Mouse (Mus musculus) midbrain, postnatal 0 days (tissue): ENCODE measurements around the gene AC161166.1. TPM values are rescaled to one million over a fixed set of nuclear protein-coding genes. Genes with fewer than 3 reads are reported as not detected.

Experiments used
- ATAC-seq: fragments of 200-750 bp; cut with Nextera tagmentation; 2 replicates; pipeline ENCODE4 v1.8.0; 2017; ENCODE audit warnings: moderate number of reproducible peaks, mild to moderate bottlenecking, moderate TSS enrichment, moderate library complexity; ENCODE audit not compliant: low FRiP score
- DNase-seq: peaks from one replicate; pipeline ENCODE4 v3.0.0-alpha.2; 2015; ENCODE audit warnings: low spot score
- H3K27ac ChIP-seq: fragments of 300-500 bp; sonication (generic); 2 replicates; pipeline ENCODE4 v1.5.1; 2014; ENCODE audit warnings: low read depth, mild to moderate bottlenecking, low read length, mixed read lengths
- H3K27me3 ChIP-seq: fragments of 300-500 bp; sonication (generic); 2 replicates; pipeline ENCODE4 v1.6.1; 2014; ENCODE audit warnings: low read length, control low read depth, mixed read lengths; ENCODE audit not compliant: insufficient read depth
- H3K36me3 ChIP-seq: fragments of 300-500 bp; sonication (generic); 2 replicates; pipeline ENCODE4 v1.6.1; 2014; ENCODE audit warnings: low read length, control low read depth, mixed read lengths; ENCODE audit not compliant: insufficient read depth
- H3K4me1 ChIP-seq: fragments of 300-500 bp; sonication (generic); 2 replicates; pipeline ENCODE4 v1.6.1; 2014; ENCODE audit warnings: mild to moderate bottlenecking, control low read depth, antibody characterized with exemption, low read length, mixed read lengths; ENCODE audit not compliant: insufficient read depth
- H3K4me2 ChIP-seq: fragments of 300-500 bp; sonication (generic); 2 replicates; pipeline ENCODE4 v1.6.1; 2014; ENCODE audit warnings: low read depth, mild to moderate bottlenecking, low read length, mixed read lengths; ENCODE audit not compliant: poor library complexity, severe bottlenecking
- H3K4me3 ChIP-seq: fragments of 300-500 bp; sonication (generic); 2 replicates; pipeline ENCODE4 v1.5.1; 2014; ENCODE audit warnings: low read depth, mild to moderate bottlenecking, low read length, moderate library complexity
- H3K9ac ChIP-seq: fragments of 300-500 bp; sonication (generic); replicated peaks from 2 replicates; pipeline ENCODE4 v1.6.1; 2014; ENCODE audit warnings: mild to moderate bottlenecking, low read length, moderate library complexity, mixed read lengths; ENCODE audit not compliant: poor library complexity, severe bottlenecking
- H3K9me3 ChIP-seq: fragments of 300-500 bp; sonication (generic); 2 replicates; pipeline ENCODE4 v1.6.1; 2016; ENCODE audit warnings: low read length, control low read depth
- CTCF ChIP-seq: IDR thresholded peaks from 2 replicates; pipeline ENCODE4 v1.5.1; 2016; ENCODE audit warnings: antibody characterized with exemption, mild to moderate bottlenecking
- WGBS: fragments of 180-500 bp; shearing (Covaris S2); extraction: QIAGEN DNeasy Blood & Tissue Kit; methylation state at CpG from one replicate; pipeline ENCODE4 v1.1.7; 2014; 5-methylcytosine and 5-hydroxymethylcytosine counted together
- polyA plus RNA-seq: library from polyadenylated mRNA; unstranded; fragments of >200 nt; fragmentation: Nextera tagmentation; extraction: Ambion mirVana; gene quantifications from 2 replicates; pipeline ENCODE4 v1.2.1, GENCODE M21; 2015
- total RNA-seq: library from RNA; depleted of rRNA; stranded (reverse); fragments of >200 nt; gene quantifications from 2 replicates; pipeline ENCODE4 v1.2.3, GENCODE M21; 2014

The AC161166.1 gene
- total and polyA plus RNA-seq, 2 experiments from 2014 or later, result 0.78 TPM; not detected in 1

GRCm38 (mm10) chr7:24530062-24530931 is 18.0 kb upstream of the AC161166.1 start, which contains the start of gene Irgq:
TSS of gene Irgq (plus strand) at chr7:24530689.
- H3K27me3 ChIP-seq, result no peaks in the 10 kb centered on the region
- peaks cover 13% of the 10 kb centered on the region for H3K36me3 ChIP-seq
- peak within 1 kb of the TSS; percentile 87 for H3K9ac ChIP-seq
- no peak for TF ChIP-seq CTCF
- under 1% methylated on average over 44 of the region's 44 CpGs for WGBS
- H3K4me3 ChIP-seq, result peak within 1 kb of the TSS; percentile 68
- H3K4me1 ChIP-seq, result peaks cover 21% of the 10 kb centered on the region
- peak; percentile 100 for DNase-seq
- no peaks in the 10 kb centered on the region for H3K9me3 ChIP-seq
- H3K4me2 ChIP-seq, result peak within 1 kb of the TSS; percentile 95
- ATAC-seq, result peak; percentile 94
- H3K27ac ChIP-seq, result peak within 1 kb of the TSS; percentile 98

GRCm38 (mm10) chr7:24529580-24529979 is 17.3 kb upstream of the AC161166.1 start:
- no peak for ATAC-seq
- Histone ChIP-seq H3K27me3 (no peaks in the 10 kb centered on the region), H3K27ac (peak overlapping the region; percentile 98), H3K9me3 (no peaks in the 10 kb centered on the region), H3K4me1 (peaks cover 21% of the 10 kb centered on the region), H3K9ac (peak overlapping the region; percentile 87), H3K36me3 (peaks cover 11% of the 10 kb centered on the region), H3K4me2 (peak overlapping the region; percentile 95), H3K4me3 (peak overlapping the region; percentile 68)
- DNase-seq, result no peak
- WGBS, result 67% methylated on average over 11 of the region's 11 CpGs
- no peak for TF ChIP-seq CTCF

- Histone ChIP-seq H3K4me3 (no peak overlapping the region), H3K27ac (no peak overlapping the region), H3K4me2 (no peak overlapping the region), H3K27me3 (no peaks in the 10 kb centered on the region), H3K4me1 (peaks cover 15% of the 10 kb centered on the region), H3K9ac (no peak overlapping the region), H3K9me3 (no peaks in the 10 kb centered on the region), H3K36me3 (peaks cover 5% of the 10 kb centered on the region)
- WGBS, result 90% methylated on average over 11 of the region's 11 CpGs
- DNase-seq, result no peak
- no peak for ATAC-seq
- TF ChIP-seq CTCF, result no peak
Measured at GRCm38 (mm10) chr7:24528861-24529260, 16.6 kb upstream of the AC161166.1 start.

GRCm38 (mm10) chr7:24525686-24526420 is 13.6 kb upstream of the AC161166.1 start:
- H3K27me3 ChIP-seq, result no peaks in the 10 kb centered on the region
- TF ChIP-seq CTCF, result no peak
- DNase-seq (no peak), ATAC-seq (no peak)
- no peaks in the 10 kb centered on the region for H3K9me3 ChIP-seq
- H3K4me2 ChIP-seq, result no peak overlapping the region
- no peak overlapping the region for H3K27ac ChIP-seq
- no peak overlapping the region for H3K4me3 ChIP-seq
- H3K36me3 ChIP-seq, result no peaks in the 10 kb centered on the region
- peaks cover 5% of the 10 kb centered on the region; the same call in 1 of the 2 replicates for H3K4me1 ChIP-seq
- WGBS, result 83% methylated on average over 12 of the region's 12 CpGs
- H3K9ac ChIP-seq, result no peak overlapping the region

- Histone ChIP-seq H3K4me3 (no peak overlapping the region), H3K27me3 (no peaks in the 10 kb centered on the region), H3K9ac (no peak overlapping the region), H3K4me1 (peaks cover 5% of the 10 kb centered on the region; the same call in 1 of the 2 replicates), H3K36me3 (no peaks in the 10 kb centered on the region), H3K9me3 (no peaks in the 10 kb centered on the region), H3K27ac (no peak overlapping the region), H3K4me2 (no peak overlapping the region)
- DNase-seq (no peak), ATAC-seq (no peak)
- 80% methylated on average over 6 of the region's 6 CpGs for WGBS
- peak; percentile 31; the same call in 1 of the 2 replicates for TF ChIP-seq CTCF
Measured at GRCm38 (mm10) chr7:24524978-24525377, 12.7 kb upstream of the AC161166.1 start.
